Mouse (Mus musculus): Measurements from ENCODE around the gene Hist2h2ab.
"Not testable (repeated sequence)": the region's sequence is repeated elsewhere in the genome, so short reads cannot be mapped to it uniquely, and the experiment has no call there.

Gene Hist2h2ab

GRCm38 (mm10) chr3:96262979-96263550 is 43.4 kb downstream of the Hist2h2ab start, which contains the start of gene Hist2h4:
Gene Hist2h4, minus strand, starts transcription at chr3:96263311.
- peak; percentile 96 for DNase-seq

- DNase-seq, result peak; percentile 57
These were observed 44.1 kb downstream of the Hist2h2ab start for GRCm38 (mm10) chr3:96263558-96264403.

- DNase-seq, result no peak
These were observed 44.8 kb downstream of the Hist2h2ab start for GRCm38 (mm10) chr3:96264404-96264949.

- DNase-seq, result no peak
These were observed 46.6 kb downstream of the Hist2h2ab start for GRCm38 (mm10) chr3:96266132-96266710.

GRCm38 (mm10) chr3:96267541-96267940 is 47.9 kb downstream of the Hist2h2ab start:
- no peak for DNase-seq

- DNase-seq, result peak; percentile 78
These were observed 48.5 kb downstream of the Hist2h2ab start, which contains the start of gene Hist2h3b for GRCm38 (mm10) chr3:96268051-96268775. Gene Hist2h3b, plus strand, starts transcription at chr3:96268654.

GRCm38 (mm10) chr3:96268776-96269378 is 49.2 kb downstream of the Hist2h2ab start:
- not testable (repeated sequence) for DNase-seq
